Mouse (Mus musculus) testis, adult 2 months (tissue): ENCODE measurements around the gene Med9.

Experiments
- CTCF ChIP-seq: fragments of 200-500 bp; IDR thresholded peaks from 2 replicates; pipeline ENCODE4 v1.5.1; 2012; ENCODE audit warnings: low read depth, mild to moderate bottlenecking, inconsistent platforms, low read length, moderate library complexity; ENCODE audit not compliant: control insufficient read depth, insufficient read depth, insufficient replicate concordance
- POLR2A ChIP-seq: fragments of 200-500 bp; IDR thresholded peaks from 2 replicates; pipeline ENCODE4 v1.6.1; 2012; ENCODE audit warnings: low read depth, mild to moderate bottlenecking, inconsistent platforms, low read length, moderate library complexity; ENCODE audit not compliant: control insufficient read depth

- peak; percentile 67; the same call in 1 of the 2 replicates for TF ChIP-seq CTCF
- TF ChIP-seq POLR2A, result no peak
Measured at GRCm38 (mm10) chr11:59965227-59966101, 17.5 kb downstream of the Med9 start.
